ENCODE assay signal across 8 mouse cellular contexts in genomic region chr3:76074060-76074707, GRCm38 (mm10). TPM values are rescaled to one million over a fixed set of nuclear protein-coding genes. Genes with fewer than 3 reads are reported as not detected.
DNase-seq lines count a peak whose midpoint lies in the region; ATAC-seq lines count a peak whose summit lies in the region.

Gene Fstl5, plus strand, starts transcription at chr3:76074270.

- no peak for ATAC-seq in heart, embryonic 15.5 days (replicated peaks; ENCODE audit: insufficient number of reproducible peaks, insufficient read depth, low FRiP score, low read depth)
- ATAC-seq in liver, embryonic 11.5 days (replicated peaks; ENCODE audit: low FRiP score), result peak; percentile 68

- no peak within 1 kb of the TSS for H3K9ac ChIP-seq in heart, embryonic 15.5 days
- no peak within 1 kb of the TSS for H3K9ac ChIP-seq in liver, embryonic 11.5 days (ENCODE audit: low read depth, low read length)

- H3K27me3 ChIP-seq in heart, embryonic 15.5 days, result peaks cover 6% of the 10 kb centered on the region; the same call in 1 of the 2 replicates
- no peaks in the 10 kb centered on the region for H3K27me3 ChIP-seq in liver, embryonic 11.5 days (replicated peaks; ENCODE audit: control insufficient read depth, insufficient read depth, low read length)

- H3K4me3 ChIP-seq in heart, embryonic 15.5 days, result peak within 1 kb of the TSS; percentile 42
- peak within 1 kb of the TSS; percentile 36 for H3K4me3 ChIP-seq in liver, embryonic 11.5 days (ENCODE audit: low read depth, low read length)

- H3K36me3 ChIP-seq in heart, embryonic 15.5 days, result no peaks in the 10 kb centered on the region
- H3K36me3 ChIP-seq in liver, embryonic 11.5 days (ENCODE audit: control insufficient read depth, insufficient read depth, low read length), result no peaks in the 10 kb centered on the region

- H3K27ac ChIP-seq in heart, embryonic 15.5 days, result no peak within 1 kb of the TSS
- no peak within 1 kb of the TSS for H3K27ac ChIP-seq in liver, embryonic 11.5 days (ENCODE audit: low read depth, low read length)

- DNase-seq in 416B (ENCODE audit: low read depth), result peak; percentile 7
- DNase-seq in adrenal gland, adult 18-20 months (ENCODE audit: low spot score in 2 of 2), result peak; percentile 28 to 41
- DNase-seq in embryo, embryonic 11 days, result peak; percentile 91
- DNase-seq in kidney, postnatal 25 days, result peak; percentile 45 to 68
- peak; percentile 73 for DNase-seq in liver, embryonic 11.5 days (ENCODE audit: low spot score)
- DNase-seq in ovary, adult 18-20 months (ENCODE audit: low spot score), result peak; percentile 24
- DNase-seq in thymus, postnatal 36 days, result peak; percentile 3 to 19

- H3K9me3 ChIP-seq in heart, embryonic 15.5 days (replicated peaks), result no peaks in the 10 kb centered on the region
- no peaks in the 10 kb centered on the region for H3K9me3 ChIP-seq in liver, embryonic 11.5 days (ENCODE audit: control insufficient read depth, low read length)

- WGBS in heart, embryonic 15.5 days, result under 1% methylated on average over 28 of the region's 28 CpGs
- WGBS in liver, embryonic 11.5 days, result 2% methylated on average over 28 of the region's 28 CpGs

- peak within 1 kb of the TSS; percentile 65 for H3K4me2 ChIP-seq in heart, embryonic 15.5 days
- H3K4me2 ChIP-seq in liver, embryonic 11.5 days, result peak within 1 kb of the TSS; percentile 60

- H3K4me1 ChIP-seq in heart, embryonic 15.5 days (replicated peaks), result peaks cover 4% of the 10 kb centered on the region; the same call in 1 of the 2 replicates
- H3K4me1 ChIP-seq in liver, embryonic 11.5 days (replicated peaks; ENCODE audit: control insufficient read depth, insufficient read depth, low read length), result no peaks in the 10 kb centered on the region

RNA-seq across cellular contexts. Expression of gene Fstl5, which starts in this region (rescaled TPM):
- total RNA-seq in adrenal gland, adult 18-20 months (2021), result 10 to 100 TPM in 1 of 2 experiments, 1 to 10 TPM in 1; 6.2 to 10.1 TPM
- polyA plus RNA-seq in heart, embryonic 15.5 days (2015; fragmentation: Nextera tagmentation; extraction: Ambion mirVana), result 0.08 and 0.58 TPM in 2 replicates
- 0.19 and 0.40 TPM in 2 replicates for polyA plus RNA-seq in liver, embryonic 11.5 days (2014; fragmentation: Nextera tagmentation; extraction: Ambion mirVana)

Comparison
In these comparisons a context has a peak if more than half of its experiments do, and no peak if none do; other contexts are left out.
1. Peak in DNase-seq, ATAC-seq, H3K4me3 ChIP-seq and H3K4me2 ChIP-seq in liver, embryonic 11.5 days; RNA of the gene not detected or under 1 TPM.
2. DNase-seq: peak in every context shown above with its lines; median percentile 91 in embryo, embryonic 11 days; 73 in liver, embryonic 11.5 days; 56 in kidney, postnatal 25 days; 34 in adrenal gland, adult 18-20 months; 24 in ovary, adult 18-20 months; 11 in thymus, postnatal 36 days; 7 in 416B.